Mouse (Mus musculus) liver, embryonic 14.5 days (tissue): ENCODE measurements around the gene Olfr1428. TPM values are rescaled to one million over a fixed set of nuclear protein-coding genes. Genes with fewer than 3 reads are reported as not detected.
"Not testable (repeated sequence)": the region's sequence is repeated elsewhere in the genome, so short reads cannot be mapped to it uniquely, and the experiment has no call there.

Experiments used
- ATAC-seq: fragments of 200-750 bp; cut with Nextera tagmentation; 2 replicates; pipeline ENCODE4 v1.8.0; 2017; ENCODE audit warnings: moderate number of reproducible peaks, mild to moderate bottlenecking, moderate library complexity; ENCODE audit not compliant: insufficient read depth
- DNase-seq, 3 experiments: peaks; one replicate each; pipeline ENCODE4 v3.0.0-alpha.2; 2012 to 2013; ENCODE audit warnings: low read depth in 3 of 3, low spot score in 3 of 3
- H3K27ac ChIP-seq: fragments of 300-500 bp; sonication (generic); 2 replicates; pipeline ENCODE4 v1.5.1; 2014; ENCODE audit warnings: moderate library complexity, mild to moderate bottlenecking, control low read depth, inconsistent platforms
- H3K27me3 ChIP-seq: fragments of 300-500 bp; sonication (generic); 2 replicates; pipeline ENCODE4 v1.6.1; 2014; ENCODE audit warnings: mild to moderate bottlenecking, low read length, moderate library complexity; ENCODE audit not compliant: control insufficient read depth, insufficient read depth
- H3K36me3 ChIP-seq: fragments of 300-500 bp; sonication (generic); replicated peaks from 2 replicates; pipeline ENCODE4 v1.6.1; 2014; ENCODE audit warnings: low read depth; ENCODE audit not compliant: control insufficient read depth, insufficient read depth
- H3K4me1 ChIP-seq, 2 experiments: fragments of 200-500 bp in 1 of 2; fragments of 300-500 bp in 1 of 2; sonication (generic) in 1 of 2; replicated peaks; 2 replicates each; pipeline ENCODE4 v1.6.1; 2012 to 2014; ENCODE audit warnings: antibody characterized with exemption in 1 of 2, inconsistent platforms in 1 of 2, low read length in 1 of 2; ENCODE audit not compliant: control insufficient read depth in 2 of 2, insufficient read depth in 2 of 2
- H3K4me2 ChIP-seq: fragments of 300-500 bp; sonication (generic); 2 replicates; pipeline ENCODE4 v1.6.1; 2014; ENCODE audit warnings: low read depth, mild to moderate bottlenecking, control low read depth, moderate library complexity
- H3K4me3 ChIP-seq, 2 experiments: fragments of 200-500 bp in 1 of 2; fragments of 300-500 bp in 1 of 2; sonication (generic) in 1 of 2; 2 replicates each; pipeline ENCODE4 v1.5.1; 2012 to 2014; ENCODE audit warnings: low read depth in 2 of 2, low read length in 2 of 2, mild to moderate bottlenecking in 2 of 2, control low read depth in 1 of 2, inconsistent platforms in 1 of 2, moderate library complexity in 1 of 2; ENCODE audit not compliant: insufficient read depth in 1 of 2
- H3K9ac ChIP-seq: fragments of 300-500 bp; sonication (generic); replicated peaks from 2 replicates; pipeline ENCODE4 v1.6.1; 2014; ENCODE audit warnings: mild to moderate bottlenecking, control low read depth, moderate library complexity
- H3K9me3 ChIP-seq: fragments of 300-500 bp; sonication (generic); 2 replicates; pipeline ENCODE4 v1.6.1; 2016; ENCODE audit warnings: low read length, mixed read lengths; ENCODE audit not compliant: control insufficient read depth
- CTCF ChIP-seq: IDR thresholded peaks from 2 replicates; pipeline ENCODE4 v1.5.1; 2016; ENCODE audit warnings: antibody characterized with exemption, low read depth, control low read depth
- EP300 ChIP-seq: IDR thresholded peaks from 2 replicates; pipeline ENCODE4 v1.6.1; 2016; ENCODE audit warnings: antibody characterized with exemption, low read depth
- WGBS: fragments of 180-500 bp; shearing (Covaris S2); extraction: QIAGEN DNeasy Blood & Tissue Kit; methylation state at CpG from one replicate; pipeline ENCODE4 v1.1.7; 2014; ENCODE audit not compliant: insufficient replicate concordance; 5-methylcytosine and 5-hydroxymethylcytosine counted together
- polyA plus RNA-seq, 2 experiments: library from polyadenylated mRNA; depleted of rRNA in 1 of 2; stranded (reverse) in 1 of 2; unstranded in 1 of 2; fragments of >200 nt; fragmentation: Nextera tagmentation in 1 of 2; extraction: Ambion mirVana in 1 of 2; gene quantifications; 2 replicates each; pipeline versions ENCODE4 v1.2.1 to v1.2.3; 2012 to 2014

Gene Olfr1428
- polyA plus RNA-seq, 2 experiments, result not detected

DNA sequence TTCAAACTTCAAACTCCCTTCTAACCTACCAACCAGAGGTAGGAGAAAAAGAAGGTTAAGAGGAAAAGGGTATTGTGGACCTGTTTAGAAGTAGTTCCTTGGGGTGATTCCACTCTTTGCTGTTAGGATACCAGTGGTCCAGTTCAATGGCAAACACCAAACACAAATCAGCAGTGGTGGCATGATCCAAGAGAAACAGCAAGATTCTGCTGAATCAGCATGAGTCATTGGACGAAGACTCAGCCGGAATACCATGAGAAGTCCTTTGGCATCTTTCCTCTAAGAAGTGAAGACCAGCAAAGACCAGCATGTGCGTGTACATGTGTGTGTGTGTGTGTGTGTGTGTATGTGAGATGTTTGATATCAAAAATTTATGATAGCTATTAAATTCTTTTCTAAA, 767 bp upstream of the Olfr1428 start:
- TF ChIP-seq EP300, result no peak
- no peaks in the 10 kb centered on the region for H3K36me3 ChIP-seq
- no peak overlapping the region for H3K27ac ChIP-seq
- H3K4me1 ChIP-seq, result no peaks in the 10 kb centered on the region
- no peaks in the 10 kb centered on the region for H3K27me3 ChIP-seq
- DNase-seq, result no peak
- H3K9ac ChIP-seq, result no peak overlapping the region
- no peak for ATAC-seq
- H3K4me2 ChIP-seq, result no peak overlapping the region
- WGBS, result 60% methylated on average over 3 of the region's 3 CpGs
- no peaks in the 10 kb centered on the region for H3K9me3 ChIP-seq
- H3K4me3 ChIP-seq, result no peak overlapping the region

GRCm38 (mm10) chr19:12113807-12114206, 1.9 kb downstream of the Olfr1428 start:
- 44% methylated on average over 1 of the region's 1 CpGs for WGBS
- H3K4me2 ChIP-seq, result no peak overlapping the region
- H3K27ac ChIP-seq, result no peak overlapping the region
- no peaks in the 10 kb centered on the region for H3K4me1 ChIP-seq
- no peaks in the 10 kb centered on the region for H3K9me3 ChIP-seq
- ATAC-seq (no peak), DNase-seq (no peak)
- no peak overlapping the region for H3K9ac ChIP-seq
- H3K4me3 ChIP-seq, result no peak overlapping the region
- no peaks in the 10 kb centered on the region for H3K36me3 ChIP-seq
- no peaks in the 10 kb centered on the region for H3K27me3 ChIP-seq
- TF ChIP-seq EP300 (no peak), CTCF (no peak)

DNA sequence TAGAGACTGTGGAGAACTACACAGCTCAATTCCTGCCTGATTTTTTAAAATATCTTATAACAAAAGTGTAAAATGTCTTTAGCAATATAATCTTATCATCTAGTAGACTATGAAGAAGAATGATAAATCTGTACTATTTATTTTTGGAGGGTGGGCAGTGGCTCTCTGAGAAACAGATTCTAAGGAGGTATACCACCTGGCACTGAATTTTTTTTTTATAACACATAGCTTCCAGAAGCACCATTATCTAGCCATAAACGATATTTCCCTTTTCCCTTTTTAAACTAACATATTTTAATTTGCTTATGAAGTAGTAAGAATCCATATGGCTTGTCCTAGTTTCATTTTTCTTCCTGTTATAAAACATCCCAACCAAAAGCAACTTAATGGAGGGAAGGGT, 11.2 kb downstream of the Olfr1428 start:
- Histone ChIP-seq H3K36me3 (no peaks in the 10 kb centered on the region), H3K4me3 (no peak overlapping the region), H3K4me1 (no peaks in the 10 kb centered on the region), H3K27ac (no peak overlapping the region), H3K9me3 (no peaks in the 10 kb centered on the region), H3K27me3 (no peaks in the 10 kb centered on the region), H3K9ac (no peak overlapping the region), H3K4me2 (no peak overlapping the region)
- 32% methylated on average over 1 of the region's 1 CpGs for WGBS
- no peak for ATAC-seq
- TF ChIP-seq CTCF (no peak), EP300 (no peak)
- no peak for DNase-seq

- H3K9ac ChIP-seq, result no peak within 1 kb of the TSS
- ATAC-seq (no peak), DNase-seq (no peak)
- no peak for TF ChIP-seq EP300
- TF ChIP-seq CTCF, result no peak
- H3K4me3 ChIP-seq, result no peak within 1 kb of the TSS
- H3K36me3 ChIP-seq, result no peaks in the 10 kb centered on the region
- WGBS, result 68% methylated on average over 2 of the region's 2 CpGs
- no peaks in the 10 kb centered on the region for H3K4me1 ChIP-seq
- H3K4me2 ChIP-seq, result no peak within 1 kb of the TSS
- H3K27me3 ChIP-seq, result no peaks in the 10 kb centered on the region
- H3K27ac ChIP-seq, result no peak within 1 kb of the TSS
- no peaks in the 10 kb centered on the region for H3K9me3 ChIP-seq
Observed at GRCm38 (mm10) chr19:12103234-12103633, 12.5 kb downstream of the Olfr1428 start, which contains the start of gene Olfr1427. TSS of gene Olfr1427 (minus strand) at chr19:12103334.

DNA sequence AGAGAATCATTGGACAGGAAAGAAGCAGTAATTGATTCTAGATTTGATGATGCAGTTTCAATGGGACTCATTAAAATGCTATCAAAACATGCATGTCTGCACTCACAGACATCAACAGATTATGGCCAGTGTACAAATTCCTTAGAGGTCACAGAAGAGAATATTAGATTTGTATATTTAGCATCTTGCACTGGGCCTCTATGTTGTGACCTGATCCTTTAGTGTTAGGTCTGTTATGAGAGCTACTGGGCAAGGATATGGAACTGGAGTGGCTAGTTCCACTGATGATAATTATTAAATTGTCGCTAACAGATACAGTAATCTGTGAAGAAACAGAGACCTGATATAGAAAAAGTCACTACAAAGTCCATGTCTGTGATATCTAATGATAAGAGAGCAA, 23.8 kb downstream of the Olfr1428 start, which contains the start of gene Olfr1426:
Olfr1426 (minus strand) TSS at position 101 of the 400 bp plus-strand sequence.
- H3K36me3 ChIP-seq, result no peaks in the 10 kb centered on the region
- no peak for DNase-seq
- TF ChIP-seq EP300 (no peak), CTCF (no peak)
- no peaks in the 10 kb centered on the region for H3K4me1 ChIP-seq
- no peak within 1 kb of the TSS for H3K9ac ChIP-seq
- WGBS, result 50% methylated on average over 1 of the region's 1 CpGs
- no peak within 1 kb of the TSS for H3K4me3 ChIP-seq
- no peaks in the 10 kb centered on the region for H3K27me3 ChIP-seq
- no peaks in the 10 kb centered on the region for H3K9me3 ChIP-seq
- H3K4me2 ChIP-seq, result no peak within 1 kb of the TSS
- H3K27ac ChIP-seq, result no peak within 1 kb of the TSS
- no peak for ATAC-seq

- not testable (repeated sequence) for H3K9ac ChIP-seq, H3K4me3 ChIP-seq, H3K27me3 ChIP-seq, H3K4me1 ChIP-seq, DNase-seq, H3K9me3 ChIP-seq, H3K27ac ChIP-seq, ATAC-seq, H3K4me2 ChIP-seq, H3K36me3 ChIP-seq
- 62% methylated on average over 4 of the region's 4 CpGs for WGBS
Observed at GRCm38 (mm10) chr19:12077631-12078030, 38.1 kb downstream of the Olfr1428 start, which contains the start of gene Olfr1425. TSS of gene Olfr1425 (minus strand) at chr19:12077731.

GRCm38 (mm10) chr19:12069546-12069945, 46.2 kb downstream of the Olfr1428 start:
- not testable (repeated sequence) for DNase-seq, H3K4me3 ChIP-seq, H3K4me2 ChIP-seq, H3K9ac ChIP-seq, H3K27me3 ChIP-seq, H3K9me3 ChIP-seq, H3K4me1 ChIP-seq, H3K27ac ChIP-seq, ATAC-seq, H3K36me3 ChIP-seq
- 49% methylated on average over 1 of the region's 1 CpGs for WGBS

DNA sequence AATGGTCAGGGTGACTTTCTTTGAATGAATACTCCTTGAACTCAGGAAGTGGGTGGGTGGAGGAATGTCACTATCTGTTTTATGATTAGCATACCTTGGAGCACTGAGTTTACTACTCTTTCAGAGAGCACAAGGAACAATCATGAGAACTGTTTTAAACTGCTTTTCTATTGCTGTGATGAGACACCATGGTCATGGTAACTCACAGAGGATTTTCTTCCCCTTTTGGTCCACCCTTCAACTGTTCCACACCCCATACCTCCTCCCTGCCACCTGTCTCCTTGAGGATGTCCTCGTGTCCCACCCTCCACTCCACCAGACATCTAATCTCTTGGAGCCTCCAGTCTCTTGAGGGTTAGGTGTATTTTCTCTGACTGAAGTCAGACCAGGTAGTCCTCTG, 47.9 kb downstream of the Olfr1428 start:
- H3K4me1 ChIP-seq, H3K27ac ChIP-seq, H3K9me3 ChIP-seq, ATAC-seq, H3K9ac ChIP-seq, H3K27me3 ChIP-seq, H3K36me3 ChIP-seq, H3K4me3 ChIP-seq, H3K4me2 ChIP-seq, DNase-seq: not testable (repeated sequence)
- WGBS, result 43% methylated on average over 1 of the region's 1 CpGs
